Mouse (Mus musculus) CH12.LX (cell line): ENCODE data around the gene Dcbld1. TPM values are rescaled to one million over a fixed set of nuclear protein-coding genes. Genes with fewer than 3 reads are reported as not detected.

ENCODE experiments used
- DNase-seq: peaks from one replicate; pipeline ENCODE4 v3.0.0-alpha.2; 2013; ENCODE audit errors: extremely low read depth
- H3K27ac ChIP-seq: 2 replicates; pipeline ENCODE4 v1.5.1; 2012; ENCODE audit warnings: low read depth, mild to moderate bottlenecking, control low read depth, moderate library complexity; ENCODE audit not compliant: insufficient read depth
- H3K27me3 ChIP-seq: replicated peaks from 2 replicates; pipeline ENCODE3; 2012; ENCODE audit warnings: inconsistent platforms
- H3K36me3 ChIP-seq, 2 experiments: replicated peaks in 1 of 2; 2 replicates each; pipeline versions ENCODE3 to v1.6.1; 2012; ENCODE audit warnings: inconsistent platforms in 1 of 2, low read length in 1 of 2, mild to moderate bottlenecking in 1 of 2, mixed read lengths in 1 of 2, moderate library complexity in 1 of 2; ENCODE audit not compliant: control insufficient read depth in 1 of 2, insufficient read depth in 1 of 2
- H3K4me1 ChIP-seq, 2 experiments: 2 replicates each; pipeline ENCODE4 v1.6.1; 2012; ENCODE audit warnings: inconsistent platforms in 1 of 2, moderate library complexity in 1 of 2; ENCODE audit not compliant: insufficient read depth in 2 of 2, control insufficient read depth in 1 of 2
- H3K4me2 ChIP-seq: 2 replicates; pipeline ENCODE4 v1.6.1; 2012; ENCODE audit warnings: low read depth, mild to moderate bottlenecking, control low read depth; ENCODE audit not compliant: poor library complexity, insufficient read depth, severe bottlenecking
- H3K4me3 ChIP-seq, 3 experiments: fragments of 150-350 bp in 1 of 3; sonication (generic) in 1 of 3; replicated peaks in 1 of 3; 2 replicates each; pipeline versions ENCODE3 to v1.5.1; 2011 to 2012; ENCODE audit warnings: low read depth in 2 of 3, low read length in 2 of 3, mild to moderate bottlenecking in 2 of 3, moderate library complexity in 2 of 3, control low read depth in 1 of 3, improper control_type of control experiment in 1 of 3, inconsistent platforms in 1 of 3, mixed read lengths in 1 of 3; ENCODE audit not compliant: poor library complexity in 1 of 3
- H3K79me2 ChIP-seq: replicated peaks from 2 replicates; pipeline ENCODE4 v1.6.1; 2012; ENCODE audit warnings: mild to moderate bottlenecking, moderate library complexity; ENCODE audit not compliant: control insufficient read depth, poor library complexity, insufficient read depth, severe bottlenecking; ENCODE audit errors: extremely low read depth
- H3K9ac ChIP-seq: 2 replicates; pipeline ENCODE4 v1.6.1; 2012; ENCODE audit warnings: low read depth, mild to moderate bottlenecking, control low read depth, moderate library complexity; ENCODE audit not compliant: insufficient read depth
- H3K9me3 ChIP-seq: replicated peaks from 2 replicates; pipeline ENCODE3; 2012; ENCODE audit warnings: low read length, inconsistent platforms, mixed read lengths
- BHLHE40 ChIP-seq: IDR thresholded peaks from 2 replicates; pipeline ENCODE4 v1.6.1; 2011; ENCODE audit warnings: mild to moderate bottlenecking, low read depth, low read length, improper control_type of control experiment
- CHD2 ChIP-seq: IDR thresholded peaks from 2 replicates; pipeline ENCODE4 v1.6.1; 2011; ENCODE audit warnings: low read length, improper control_type of control experiment
- IRF4 ChIP-seq: IDR thresholded peaks from 2 replicates; pipeline ENCODE4 v1.6.1; 2014; ENCODE audit warnings: low read depth, mild to moderate bottlenecking, inconsistent platforms, low read length, improper control_type of control experiment
- MAFK ChIP-seq: IDR thresholded peaks from 2 replicates; pipeline ENCODE4 v1.6.1; 2011; ENCODE audit warnings: low read length, improper control_type of control experiment; ENCODE audit not compliant: insufficient replicate concordance
- MAX ChIP-seq: IDR thresholded peaks from 2 replicates; pipeline ENCODE4 v1.6.1; 2011; ENCODE audit warnings: low read length, improper control_type of control experiment
- MAZ ChIP-seq: IDR thresholded peaks from 2 replicates; pipeline ENCODE4 v1.6.1; 2012; ENCODE audit warnings: low read depth, mild to moderate bottlenecking, inconsistent platforms, low read length, improper control_type of control experiment, moderate library complexity
- MXI1 ChIP-seq: IDR thresholded peaks from 2 replicates; pipeline ENCODE4 v1.6.1; 2011; ENCODE audit warnings: mild to moderate bottlenecking, low read depth, low read length, improper control_type of control experiment
- NELFE ChIP-seq: IDR thresholded peaks from 2 replicates; pipeline ENCODE4 v1.6.1; 2011; ENCODE audit warnings: low read depth, low read length, improper control_type of control experiment
- NRF1 ChIP-seq: IDR thresholded peaks from 2 replicates; pipeline ENCODE4 v1.6.1; 2014; ENCODE audit warnings: low read depth, mild to moderate bottlenecking, inconsistent platforms, low read length, improper control_type of control experiment, moderate library complexity
- PAX5 ChIP-seq: IDR thresholded peaks from 2 replicates; pipeline ENCODE4 v1.6.1; 2012; ENCODE audit warnings: low read length, inconsistent platforms, mixed read lengths
- POLR2A ChIP-seq: IDR thresholded peaks from 2 replicates; pipeline ENCODE4 v1.6.1; 2011; ENCODE audit warnings: low read depth, mild to moderate bottlenecking, improper control_type of control experiment, low read length
- POLR2AphosphoS2 ChIP-seq: IDR thresholded peaks from 2 replicates; pipeline ENCODE4 v1.6.1; 2011; ENCODE audit warnings: low read depth, low read length, improper control_type of control experiment
- RAD21 ChIP-seq: IDR thresholded peaks from 2 replicates; pipeline ENCODE4 v1.6.1; 2011; ENCODE audit warnings: low read depth, mild to moderate bottlenecking, low read length, improper control_type of control experiment, moderate library complexity
- RCOR1 ChIP-seq: conservative IDR thresholded peaks from 2 replicates; pipeline ENCODE4 v1.6.1; 2012; ENCODE audit warnings: low read depth, mild to moderate bottlenecking, inconsistent platforms, low read length, improper control_type of control experiment
- SIN3A ChIP-seq: IDR thresholded peaks from 2 replicates; pipeline ENCODE4 v1.6.1; 2012; ENCODE audit warnings: low read length, improper control_type of control experiment, inconsistent platforms
- SMC3 ChIP-seq: IDR thresholded peaks from 2 replicates; pipeline ENCODE4 v1.6.1; 2011; ENCODE audit warnings: low read depth, low read length, improper control_type of control experiment
- TBP ChIP-seq: conservative IDR thresholded peaks from 2 replicates; pipeline ENCODE4 v1.6.1; 2011; ENCODE audit warnings: low read depth, low read length, improper control_type of control experiment
- TCF12 ChIP-seq: IDR thresholded peaks from 2 replicates; pipeline ENCODE4 v1.6.1; 2014; ENCODE audit warnings: low read depth, mild to moderate bottlenecking, inconsistent platforms, low read length, improper control_type of control experiment
- USF2 ChIP-seq: conservative IDR thresholded peaks from 2 replicates; pipeline ENCODE4 v1.6.1; 2011; ENCODE audit warnings: low read depth, low read length, improper control_type of control experiment
- ZMIZ1 ChIP-seq: IDR thresholded peaks from 2 replicates; pipeline ENCODE4 v1.6.1; 2012; ENCODE audit warnings: low read depth, mild to moderate bottlenecking, inconsistent platforms, low read length, improper control_type of control experiment
- dilution Hi-C: fragments of 300-500 bp; cut with MboI; formaldehyde crosslinking; loops from 2 replicates; pipeline ENCODE4 v1.14.3; 2020; ENCODE audit warnings: low sequenced_read_pairs; ENCODE audit not compliant: extremely low pct_unique_long_range_greater_than_20kb, extremely low pct_ligation_motif_present
- in situ Hi-C: fragments of 300-500 bp; cut with MboI; formaldehyde crosslinking; loops from 3 replicates; pipeline ENCODE4 v1.14.3; 2019; ENCODE audit warnings: low sequenced_read_pairs, low pct_ligation_motif_present, low pct_unique_long_range_greater_than_20kb, mixed read lengths
- polyA plus RNA-seq: library from polyadenylated mRNA; unstranded; fragments of >175 nt; gene quantifications from 2 replicates; pipeline ENCODE4 v1.2.1, GENCODE M21; 2012; ENCODE audit warnings: low read depth; ENCODE audit not compliant: insufficient read length
- total RNA-seq, 2 experiments: library from RNA; depleted of rRNA; stranded (reverse); fragments of 300-350 nt in 1 of 2; fragments of >200 nt in 1 of 2; gene quantifications; 2 replicates each; pipeline ENCODE4 v1.2.3; 2012 to 2014

Dcbld1 gene
- total and polyA plus RNA-seq, 3 experiments = 0.93 to 3.5 (median 2.7) TPM

DNA sequence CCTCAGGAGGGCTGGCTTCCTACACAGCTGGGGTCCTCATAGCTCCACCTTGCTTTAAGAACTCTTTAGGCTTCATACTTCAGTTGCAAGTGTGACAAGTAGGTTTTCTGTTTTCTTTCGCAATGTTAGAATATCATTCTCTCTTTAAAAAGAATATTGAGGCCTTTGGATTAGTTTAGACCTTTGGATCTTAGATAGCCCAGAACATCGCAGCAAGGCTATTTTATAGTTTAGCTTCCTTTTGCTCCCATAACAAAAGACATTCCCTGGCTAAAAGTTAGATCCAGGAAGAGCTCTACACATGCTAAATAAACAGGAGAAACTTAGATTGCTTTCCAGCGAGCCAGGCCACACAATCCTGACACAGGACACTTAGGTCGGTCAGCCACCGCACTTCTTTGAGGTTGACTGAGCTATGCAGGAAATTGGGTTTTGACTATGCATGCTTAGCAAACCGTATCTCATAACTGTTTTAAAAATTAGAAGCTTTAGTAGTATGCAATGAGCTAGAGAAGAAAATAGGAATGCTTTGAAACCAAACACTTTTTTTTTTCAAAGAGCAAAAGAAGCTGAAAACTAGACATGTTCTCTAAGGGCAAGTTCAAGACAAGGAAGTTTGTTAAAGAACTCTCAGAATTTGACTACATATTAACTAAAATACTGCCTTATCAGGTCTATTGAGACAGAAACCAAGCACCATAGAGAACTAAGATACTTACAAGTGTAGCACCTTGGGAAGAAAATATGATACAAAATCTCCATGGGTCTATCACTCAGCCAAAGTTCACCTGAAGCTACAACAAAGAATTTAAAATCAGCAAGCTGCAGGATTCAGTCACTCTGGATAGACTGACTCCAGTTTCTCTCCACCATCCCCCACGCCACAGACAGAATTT lies 38.2 kb upstream of the Dcbld1 start, which contains the start of gene Ros1:
Gene Ros1, minus strand, starts transcription at position 288 of the 896 bp plus-strand sequence.
- TF ChIP-seq PAX5 (no peak), NRF1 (no peak), IRF4 (no peak), ZMIZ1 (no peak), TCF12 (no peak), MXI1 (no peak), BHLHE40 (no peak), MAFK (no peak), SMC3 (no peak), USF2 (no peak), RCOR1 (no peak), MAZ (no peak), MAX (no peak), RAD21 (no peak), CHD2 (no peak), POLR2A (no peak), POLR2AphosphoS2 (no peak), SIN3A (no peak), TBP (no peak)
- TF ChIP-seq, all 38 proteins: peak for 0
- no peak within 1 kb of the TSS for H3K27ac ChIP-seq
- no peak within 1 kb of the TSS for H3K4me2 ChIP-seq
- in situ Hi-C loops (no loop called here), dilution Hi-C loops (no loop called here)
- H3K36me3 ChIP-seq = no peaks in the 10 kb centered on the region
- no peak within 1 kb of the TSS for H3K4me3 ChIP-seq
- no peaks in the 10 kb centered on the region for H3K27me3 ChIP-seq
- H3K9ac ChIP-seq = no peak within 1 kb of the TSS
- H3K79me2 ChIP-seq = no peaks in the 10 kb centered on the region
- DNase-seq = no peak
- H3K9me3 ChIP-seq = no peaks in the 10 kb centered on the region
- H3K4me1 ChIP-seq = no peaks in the 10 kb centered on the region

DNA sequence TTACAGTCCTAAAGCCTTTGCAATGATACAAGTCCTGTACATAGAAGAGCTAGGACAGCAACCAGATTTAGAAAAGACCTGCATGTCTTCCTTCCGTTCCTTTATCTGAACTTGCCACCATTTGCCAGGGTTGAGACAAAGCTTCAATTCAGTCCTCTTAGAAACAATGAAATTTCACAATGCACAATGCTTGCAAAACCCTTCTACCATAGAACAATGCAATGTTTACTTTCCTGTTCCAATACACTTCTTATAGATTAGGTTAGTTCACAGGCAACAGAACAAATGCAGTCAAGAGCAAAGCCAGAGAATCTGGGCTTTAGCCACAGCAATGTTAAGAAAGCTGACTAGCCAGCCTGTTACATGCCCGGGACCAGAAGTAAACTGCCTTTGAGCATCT lies 29.4 kb upstream of the Dcbld1 start:
- dilution Hi-C loops = no loop called here
- H3K27me3 ChIP-seq = no peaks in the 10 kb centered on the region
- H3K4me1 ChIP-seq = no peaks in the 10 kb centered on the region
- in situ Hi-C loops = no loop called here
- no peaks in the 10 kb centered on the region for H3K36me3 ChIP-seq
- TF ChIP-seq POLR2AphosphoS2 (no peak), NELFE (no peak)
- H3K9me3 ChIP-seq = no peaks in the 10 kb centered on the region
- no peak overlapping the region for H3K27ac ChIP-seq
- no peak overlapping the region for H3K4me3 ChIP-seq
- no peak for DNase-seq
- no peaks in the 10 kb centered on the region for H3K79me2 ChIP-seq
- H3K9ac ChIP-seq = no peak overlapping the region
- no peak overlapping the region for H3K4me2 ChIP-seq
